Mouse (Mus musculus) cerebellum, postnatal 36 days (tissue): ENCODE data around the gene Slc47a2.
"Not testable (repeated sequence)": the region's sequence is repeated elsewhere in the genome, so short reads cannot be mapped to it uniquely, and the experiment has no call there.

Experiments used
- DNase-seq, 2 experiments: peaks; one replicate each; pipeline ENCODE4 v3.0.0; 2021 to 2022; ENCODE audit warnings: mixed read lengths in 2 of 2

Slc47a2 gene

GRCm38 (mm10) chr11:61340374-61340773 lies 2.3 kb downstream of the Slc47a2 start:
- DNase-seq = no peak

DNA sequence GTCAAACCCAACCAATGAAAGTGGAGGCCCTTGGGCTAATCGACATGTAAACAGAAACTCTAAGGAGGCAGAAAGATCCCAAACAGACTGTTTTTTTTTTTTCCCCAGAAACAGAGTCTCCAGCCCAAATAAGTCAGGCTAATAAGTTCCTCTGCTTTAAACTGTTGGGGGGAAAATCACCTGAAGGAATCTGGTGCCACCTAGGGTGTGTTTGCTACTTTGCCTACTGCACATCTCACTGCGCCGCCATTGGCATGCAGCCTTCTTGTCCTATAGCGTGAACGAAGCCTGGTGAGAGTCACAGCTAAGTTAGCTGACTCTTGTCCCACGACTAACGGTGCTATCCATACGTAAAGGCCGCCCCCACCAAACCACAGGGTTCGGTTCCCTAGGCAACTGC lies 5.1 kb downstream of the Slc47a2 start:
- no peak for DNase-seq

- DNase-seq = no peak
Measured at GRCm38 (mm10) chr11:61320904-61321687, 21.6 kb downstream of the Slc47a2 start.

GRCm38 (mm10) chr11:61319923-61320567 lies 22.6 kb downstream of the Slc47a2 start:
- DNase-seq = no peak

- no peak for DNase-seq
Measured at GRCm38 (mm10) chr11:61319233-61319922, 23.3 kb downstream of the Slc47a2 start.

DNA sequence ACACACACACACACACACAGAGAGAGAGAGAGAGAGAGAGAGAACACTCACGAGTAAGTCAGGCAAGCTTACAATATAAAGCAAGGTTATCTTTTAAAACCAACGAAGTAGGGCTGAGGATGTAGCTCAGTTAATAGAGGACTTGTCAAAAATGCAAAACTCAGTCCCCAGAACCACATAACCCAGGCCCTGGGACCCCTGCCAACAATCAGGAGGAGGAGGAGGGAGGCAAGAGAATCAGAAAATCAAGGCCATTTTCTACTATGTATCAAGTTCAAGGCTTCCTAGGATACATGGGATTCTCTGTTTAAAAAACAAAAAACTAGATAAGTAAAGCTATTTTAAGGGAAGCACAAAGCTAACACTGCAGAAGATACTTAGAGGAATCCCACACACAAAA lies 25.8 kb downstream of the Slc47a2 start:
- DNase-seq = no peak

DNA sequence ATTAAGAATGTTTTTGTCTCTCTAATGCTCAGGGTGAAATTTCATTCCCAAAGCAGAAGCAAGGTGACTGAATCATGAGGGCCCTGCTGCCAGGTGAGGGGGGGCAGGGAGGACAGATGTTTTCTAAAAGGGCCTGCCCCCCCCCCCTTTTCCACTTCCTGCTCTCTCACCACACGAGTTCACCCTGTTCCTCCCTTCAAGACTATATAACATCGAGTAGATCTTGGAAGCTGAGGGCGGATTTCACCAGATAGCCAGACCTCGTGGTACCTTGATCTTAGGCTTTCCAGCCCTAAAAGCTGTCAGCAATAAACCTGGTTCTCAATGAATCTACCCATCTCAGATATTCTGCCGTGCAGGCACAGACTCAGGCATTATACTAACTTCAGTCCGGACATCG lies 32.3 kb downstream of the Slc47a2 start:
- no peak for DNase-seq

DNA sequence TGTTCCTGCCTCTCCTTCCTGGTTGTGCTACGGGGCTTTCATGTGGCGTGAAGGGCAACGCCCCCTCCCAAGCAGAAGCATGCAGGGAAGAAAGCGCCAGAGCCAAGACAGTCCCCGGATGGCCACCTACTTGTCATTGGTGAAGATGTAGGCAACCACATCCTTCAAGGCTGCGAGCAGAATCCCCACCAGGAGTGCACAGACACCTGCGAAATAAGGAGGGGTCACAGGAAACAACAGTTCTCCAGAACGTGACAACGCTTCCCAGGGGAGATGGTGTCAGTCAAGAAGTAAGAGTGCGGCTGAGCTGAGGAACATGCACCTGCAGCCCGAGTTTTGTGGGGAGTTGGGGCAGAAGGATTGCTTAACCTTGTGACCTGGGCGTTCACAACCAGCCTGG lies 32.8 kb downstream of the Slc47a2 start:
- DNase-seq = no peak

- DNase-seq = no peak
Measured at GRCm38 (mm10) chr11:61307795-61308194, 34.9 kb downstream of the Slc47a2 start.

- peak in 1 of 2 experiments; percentile 23 for DNase-seq
Measured at GRCm38 (mm10) chr11:61305377-61305776, 37.3 kb downstream of the Slc47a2 start.

GRCm38 (mm10) chr11:61304535-61304934 lies 38.1 kb downstream of the Slc47a2 start:
- not testable (repeated sequence) for DNase-seq

GRCm38 (mm10) chr11:61300716-61301392 lies 41.8 kb downstream of the Slc47a2 start:
- no peak for DNase-seq

GRCm38 (mm10) chr11:61300205-61300604 lies 42.5 kb downstream of the Slc47a2 start:
- no peak for DNase-seq

GRCm38 (mm10) chr11:61297901-61298300 lies 44.8 kb downstream of the Slc47a2 start:
- DNase-seq = no peak

GRCm38 (mm10) chr11:61297326-61297725 lies 45.3 kb downstream of the Slc47a2 start:
- no peak for DNase-seq

DNA sequence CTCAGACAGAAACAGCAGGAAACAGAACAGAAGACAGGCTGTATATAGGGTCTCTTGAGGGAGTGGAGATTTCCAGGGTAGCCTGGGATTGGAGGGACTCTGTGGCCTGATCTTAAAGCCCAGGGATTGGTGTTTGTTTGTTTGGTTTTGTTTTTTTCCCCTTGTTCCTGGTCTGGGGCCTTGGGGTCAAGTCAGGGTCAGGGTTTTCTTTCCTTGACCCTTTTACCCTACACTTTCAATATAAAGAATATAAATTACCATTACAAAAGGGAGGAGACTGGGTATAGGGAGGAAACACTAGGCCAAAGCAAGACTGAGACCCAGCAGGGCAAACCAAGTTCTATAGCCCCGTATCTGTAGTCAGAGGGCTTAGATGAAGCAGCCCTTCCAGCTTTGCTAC lies 46.1 kb downstream of the Slc47a2 start:
- DNase-seq = no peak

- DNase-seq = no peak
Measured at GRCm38 (mm10) chr11:61295556-61295955, 47.1 kb downstream of the Slc47a2 start.

DNA sequence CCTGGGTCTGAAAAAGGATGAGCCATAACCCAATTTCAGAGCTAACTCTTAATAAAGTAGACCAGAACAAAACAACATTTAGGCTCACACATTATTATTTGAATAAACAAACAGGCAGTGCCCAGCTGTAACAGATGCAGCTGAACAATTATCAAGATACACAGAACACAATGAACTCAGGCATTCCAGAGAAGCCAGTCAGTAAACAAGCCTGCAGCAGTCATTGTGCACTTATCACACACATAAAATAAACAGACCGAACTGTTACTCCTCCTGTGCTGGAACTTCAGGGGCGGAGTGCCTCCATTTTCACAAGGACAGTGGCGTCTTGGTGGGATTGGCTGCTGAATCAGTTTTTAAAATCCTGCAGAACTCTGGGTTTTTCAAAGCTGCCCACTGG lies 48.2 kb downstream of the Slc47a2 start:
- DNase-seq = no peak

GRCm38 (mm10) chr11:61293251-61293650 lies 49.4 kb downstream of the Slc47a2 start:
- no peak for DNase-seq

DNA sequence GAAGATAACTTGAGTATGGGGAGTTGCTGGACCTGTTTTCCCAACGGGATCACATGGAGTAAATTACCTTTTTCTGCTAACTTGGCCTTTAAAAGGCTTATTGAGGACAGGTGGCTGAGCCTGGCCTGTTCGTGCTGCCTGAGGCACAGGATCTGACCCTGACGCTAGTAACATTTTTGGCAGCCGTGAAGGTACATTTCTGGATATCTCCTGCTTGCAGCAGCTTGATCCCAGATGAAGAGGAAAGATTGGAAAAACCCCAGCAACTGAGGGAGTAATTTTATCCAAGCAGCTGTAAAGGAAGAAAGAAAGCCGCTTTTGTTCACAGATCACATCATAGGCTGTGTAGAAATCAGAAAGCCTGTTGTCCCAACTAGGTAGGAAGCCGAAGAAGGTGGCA lies 58.3 kb downstream of the Slc47a2 start:
- no peak for DNase-seq

DNA sequence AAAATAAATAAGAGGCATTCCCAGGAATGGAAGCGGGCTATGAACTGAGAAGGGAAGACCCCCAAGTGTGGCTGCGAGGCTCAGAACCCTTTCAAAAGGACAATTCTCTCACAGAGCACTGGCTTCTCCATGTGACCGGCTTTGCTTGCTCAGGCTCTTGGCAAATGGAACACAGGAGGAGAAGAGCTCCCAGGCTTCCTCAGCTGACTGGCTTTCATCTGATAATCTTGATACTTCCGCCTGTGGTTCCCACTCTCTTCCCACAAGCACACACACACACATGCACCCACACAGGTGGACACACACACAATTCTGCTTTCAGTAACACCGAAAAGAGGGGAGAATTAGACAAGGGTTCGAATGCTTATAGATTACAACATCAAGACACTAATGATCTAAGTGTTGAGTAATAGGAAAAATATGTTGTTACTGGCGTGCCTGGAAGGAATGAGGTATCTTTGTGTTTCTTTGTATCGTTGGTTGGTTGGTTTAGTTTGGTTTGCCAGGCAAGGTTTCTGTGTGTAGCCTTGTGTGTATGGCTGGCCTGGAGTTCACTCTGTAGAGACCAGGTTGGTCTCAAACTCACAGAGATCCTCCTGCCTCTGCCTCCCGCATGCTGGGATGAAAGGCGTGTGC lies 59.1 kb downstream of the Slc47a2 start:
- no peak for DNase-seq

GRCm38 (mm10) chr11:61278445-61279077 lies 64.1 kb downstream of the Slc47a2 start:
- DNase-seq = no peak
